Mouse (Mus musculus) liver, embryonic 14.5 days (tissue): ENCODE measurements around the gene Srxn1.

Source experiments
- CTCF ChIP-seq: IDR thresholded peaks from 2 replicates; pipeline ENCODE4 v1.5.1; 2016; ENCODE audit warnings: antibody characterized with exemption, low read depth, control low read depth
- EP300 ChIP-seq: IDR thresholded peaks from 2 replicates; pipeline ENCODE4 v1.6.1; 2016; ENCODE audit warnings: antibody characterized with exemption, low read depth

- 0 out of 2 replicates have a peak, but pooled peaks have one; percentile 25 for TF ChIP-seq CTCF
- TF ChIP-seq EP300 = no peak
Observed at GRCm38 (mm10) chr2:152128597-152128996, 23.3 kb downstream of the Srxn1 start.
